7 mouse cellular contexts compared by ENCODE assay signal in the genomic region with DNA sequence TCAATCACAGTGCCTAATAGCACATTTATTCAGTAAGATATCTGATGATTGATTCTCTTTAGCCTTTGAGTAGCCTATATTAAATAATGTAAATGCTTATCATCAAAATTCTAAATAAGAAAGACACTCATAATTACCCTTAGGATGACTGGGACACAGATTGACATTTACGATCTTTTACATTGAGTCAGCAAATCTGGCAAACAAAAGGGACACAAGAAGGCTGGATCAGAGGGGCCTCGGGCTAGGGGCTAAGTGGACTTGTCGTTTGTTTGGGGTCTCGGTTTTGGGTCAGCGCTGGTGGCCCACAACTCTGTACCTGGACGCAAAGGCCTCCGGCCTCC. TPM values are rescaled to one million over a fixed set of nuclear protein-coding genes. Genes with fewer than 3 reads are reported as not detected.
DNase-seq lines count a peak whose midpoint lies in the region; ATAC-seq and TF ChIP-seq lines count a peak whose summit lies in the region.

No protein-coding gene starts in this region.

- WGBS in lung, embryonic 16.5 days, result 8% methylated on average over 7 of the region's 7 CpGs
- 8% methylated on average over 7 of the region's 7 CpGs for WGBS in limb, embryonic 10.5 days
- WGBS in small intestine, adult 2 months, result 2% methylated on average over 7 of the region's 7 CpGs

- TF ChIP-seq POLR2A in embryonic fibroblast, embryonic 13.5 days (IDR thresholded peaks at IDR 0.05; ENCODE audit: low read depth, low read length), result no peak
- no peak for TF ChIP-seq POLR2A in small intestine, adult 2 months (IDR thresholded peaks at IDR 0.05; ENCODE audit: low read depth, low read length)

- no peak for DNase-seq in lung, postnatal 36 days
- DNase-seq in limb, embryonic 10.5 days (ENCODE audit: low spot score), result no peak
- no peak for DNase-seq in cerebellum, postnatal 25 days
- no peak for DNase-seq in adrenal gland, postnatal 4 days (ENCODE audit: low spot score in 2 of 2)

- no peak for TF ChIP-seq CTCF in embryonic fibroblast, embryonic 13.5 days (IDR thresholded peaks at IDR 0.05; ENCODE audit: borderline replicate concordance, insufficient read depth, low read length)
- no peak for TF ChIP-seq CTCF in small intestine, adult 2 months (IDR thresholded peaks at IDR 0.05; ENCODE audit: extremely low read depth, insufficient read length, insufficient replicate concordance, low read depth, low read length)

- no peaks in the 10 kb centered on the region for H3K36me3 ChIP-seq in lung, embryonic 16.5 days (ENCODE audit: control insufficient read depth, insufficient read depth, low read length)
- no peaks in the 10 kb centered on the region for H3K36me3 ChIP-seq in limb, embryonic 10.5 days
- H3K36me3 ChIP-seq in small intestine, adult 2 months (ENCODE audit: control insufficient read depth, insufficient read depth, low read length), result no peaks in the 10 kb centered on the region

- peak overlapping the region; percentile 96 for H3K27ac ChIP-seq in lung, embryonic 16.5 days (ENCODE audit: low read length)
- H3K27ac ChIP-seq in embryonic fibroblast, embryonic 13.5 days (ENCODE audit: insufficient read depth, low read length), result no peak overlapping the region
- peak overlapping the region; percentile 96 for H3K27ac ChIP-seq in limb, embryonic 10.5 days
- peak overlapping the region; percentile 79 for H3K27ac ChIP-seq in small intestine, adult 2 months (ENCODE audit: insufficient read depth, low read depth, low read length)

- no peaks in the 10 kb centered on the region for H3K9me3 ChIP-seq in lung, embryonic 16.5 days (ENCODE audit: control insufficient read depth, low read length)
- no peaks in the 10 kb centered on the region for H3K9me3 ChIP-seq in limb, embryonic 10.5 days (replicated peaks)

- H3K27me3 ChIP-seq in lung, embryonic 16.5 days (ENCODE audit: control insufficient read depth, insufficient read depth, low read depth, low read length), result no peaks in the 10 kb centered on the region
- H3K27me3 ChIP-seq in limb, embryonic 10.5 days (ENCODE audit: low read depth, poor library complexity, severe bottlenecking), result no peaks in the 10 kb centered on the region
- 0 out of 2 replicates have a peak, but pooled peaks cover 2% of the 10 kb centered on the region for H3K27me3 ChIP-seq in small intestine, adult 2 months (ENCODE audit: control insufficient read depth, insufficient read depth, low read length)

- H3K4me3 ChIP-seq in lung, embryonic 16.5 days (ENCODE audit: low read length), result peak overlapping the region; percentile 87
- H3K4me3 ChIP-seq in embryonic fibroblast, embryonic 13.5 days (ENCODE audit: insufficient read depth, low read length), result peak overlapping the region; percentile 50
- peak overlapping the region; percentile 83 for H3K4me3 ChIP-seq in limb, embryonic 10.5 days
- peak overlapping the region; percentile 90 for H3K4me3 ChIP-seq in small intestine, adult 2 months (ENCODE audit: low read depth, low read length)

- H3K9ac ChIP-seq in lung, embryonic 16.5 days (ENCODE audit: low read length), result peak overlapping the region; percentile 99

- ATAC-seq in lung, embryonic 16.5 days (ENCODE audit: low read depth), result no peak

- no peaks in the 10 kb centered on the region for H3K4me1 ChIP-seq in lung, embryonic 16.5 days (replicated peaks; ENCODE audit: control insufficient read depth, insufficient read depth, low read length)
- H3K4me1 ChIP-seq in embryonic fibroblast, embryonic 13.5 days (ENCODE audit: control insufficient read depth, insufficient read depth, low read length), result no peaks in the 10 kb centered on the region
- peaks cover 16% of the 10 kb centered on the region for H3K4me1 ChIP-seq in limb, embryonic 10.5 days
- no peaks in the 10 kb centered on the region for H3K4me1 ChIP-seq in small intestine, adult 2 months (ENCODE audit: control insufficient read depth, insufficient read depth, insufficient read length, low read length)

- peak overlapping the region; percentile 87 for H3K4me2 ChIP-seq in lung, embryonic 16.5 days (ENCODE audit: low read depth, low read length)

RNA-seq across cellular contexts. Expression of gene Patj, which starts 0.3 kb away (rescaled TPM):
- 21.2 and 26.5 TPM in 2 replicates for polyA plus RNA-seq in lung, embryonic 16.5 days (2015; fragmentation: Nextera tagmentation; extraction: Ambion mirVana)
- 6.4 and 8.3 TPM in 2 replicates for polyA plus RNA-seq in embryonic fibroblast, embryonic 13.5 days (2011; ENCODE audit: insufficient read length, low read depth, missing spikeins)
- 10.9 and 20.0 TPM in 2 replicates for polyA plus RNA-seq in limb, embryonic 10.5 days (2016; fragmentation: Nextera tagmentation; extraction: Ambion mirVana)
- 12.9 and 29.6 TPM in 2 replicates for polyA plus RNA-seq in small intestine, adult 2 months (2012; rRNA removed)
- total RNA-seq in adrenal gland, postnatal 4 days (2021), result 10 to 100 TPM; 10.5 to 15.9 TPM

RNA-seq across cellular contexts. Expression of gene Tm2d1, which starts 12.2 kb away (rescaled TPM):
- polyA plus RNA-seq in lung, embryonic 16.5 days (2015; fragmentation: Nextera tagmentation; extraction: Ambion mirVana), result 101 and 104 TPM in 2 replicates
- polyA plus RNA-seq in embryonic fibroblast, embryonic 13.5 days (2011; ENCODE audit: insufficient read length, low read depth, missing spikeins), result 44.9 and 60.3 TPM in 2 replicates
- polyA plus RNA-seq in limb, embryonic 10.5 days (2016; fragmentation: Nextera tagmentation; extraction: Ambion mirVana), result 66.3 and 73.8 TPM in 2 replicates
- polyA plus RNA-seq in small intestine, adult 2 months (2012; rRNA removed), result 7.7 and 11.8 TPM in 2 replicates
- total RNA-seq in adrenal gland, postnatal 4 days (2021), result 10 to 100 TPM; 36.1 to 36.2 TPM
